Mouse (Mus musculus) forebrain, embryonic 11.5 days (tissue): ENCODE measurements around the gene Gm20824. TPM values are rescaled to one million over a fixed set of nuclear protein-coding genes. Genes with fewer than 3 reads are reported as not detected.
"Not testable (repeated sequence)": the region's sequence is repeated elsewhere in the genome, so short reads cannot be mapped to it uniquely, and the experiment has no call there.

Experiments used
- ATAC-seq: fragments of 200-750 bp; cut with Nextera tagmentation; replicated peaks from 2 replicates; pipeline ENCODE4 v1.8.0; 2017; ENCODE audit warnings: moderate TSS enrichment; ENCODE audit not compliant: low FRiP score
- DNase-seq: peaks from one replicate; pipeline ENCODE4 v3.0.0-alpha.2; 2017; ENCODE audit warnings: low spot score
- H3K27ac ChIP-seq: fragments of 300-500 bp; sonication (generic); 2 replicates; pipeline ENCODE4 v1.5.1; 2014; ENCODE audit warnings: low read depth, low read length
- H3K27me3 ChIP-seq: fragments of 300-500 bp; sonication (generic); 2 replicates; pipeline ENCODE4 v1.6.1; 2014; ENCODE audit warnings: mild to moderate bottlenecking, low read length, mixed read lengths; ENCODE audit not compliant: control insufficient read depth, insufficient read depth
- H3K36me3 ChIP-seq: fragments of 300-500 bp; sonication (generic); 2 replicates; pipeline ENCODE4 v1.6.1; 2014; ENCODE audit warnings: mild to moderate bottlenecking, low read length, moderate library complexity, mixed read lengths; ENCODE audit not compliant: control insufficient read depth, insufficient read depth
- H3K4me1 ChIP-seq: fragments of 300-500 bp; sonication (generic); replicated peaks from 2 replicates; pipeline ENCODE4 v1.6.1; 2014; ENCODE audit warnings: low read length, mixed read lengths; ENCODE audit not compliant: control insufficient read depth, insufficient read depth
- H3K4me2 ChIP-seq: fragments of 300-500 bp; sonication (generic); 2 replicates; pipeline ENCODE4 v1.6.1; 2014; ENCODE audit warnings: low read depth, mild to moderate bottlenecking, low read length, moderate library complexity, mixed read lengths; ENCODE audit not compliant: severe bottlenecking
- H3K4me3 ChIP-seq: fragments of 300-500 bp; sonication (generic); 2 replicates; pipeline ENCODE4 v1.5.1; 2014; ENCODE audit warnings: low read depth, low read length
- H3K9ac ChIP-seq: fragments of 300-500 bp; sonication (generic); 2 replicates; pipeline ENCODE4 v1.6.1; 2014; ENCODE audit warnings: low read length
- H3K9me3 ChIP-seq: fragments of 300-500 bp; sonication (generic); 2 replicates; pipeline ENCODE4 v1.6.1; 2016; ENCODE audit warnings: low read length, mixed read lengths; ENCODE audit not compliant: control insufficient read depth
- WGBS: fragments of 180-500 bp; shearing (Covaris S2); extraction: QIAGEN DNeasy Blood & Tissue Kit; methylation state at CpG from one replicate; pipeline ENCODE4 v1.1.7; 2014; 5-methylcytosine and 5-hydroxymethylcytosine counted together
- polyA plus RNA-seq: library from polyadenylated mRNA; unstranded; fragments of >200 nt; fragmentation: Nextera tagmentation; extraction: Ambion mirVana; gene quantifications from 2 replicates; pipeline ENCODE4 v1.2.1, GENCODE M21; 2014

The Gm20824 gene
- polyA plus RNA-seq, result not detected in 2 replicates

DNA sequence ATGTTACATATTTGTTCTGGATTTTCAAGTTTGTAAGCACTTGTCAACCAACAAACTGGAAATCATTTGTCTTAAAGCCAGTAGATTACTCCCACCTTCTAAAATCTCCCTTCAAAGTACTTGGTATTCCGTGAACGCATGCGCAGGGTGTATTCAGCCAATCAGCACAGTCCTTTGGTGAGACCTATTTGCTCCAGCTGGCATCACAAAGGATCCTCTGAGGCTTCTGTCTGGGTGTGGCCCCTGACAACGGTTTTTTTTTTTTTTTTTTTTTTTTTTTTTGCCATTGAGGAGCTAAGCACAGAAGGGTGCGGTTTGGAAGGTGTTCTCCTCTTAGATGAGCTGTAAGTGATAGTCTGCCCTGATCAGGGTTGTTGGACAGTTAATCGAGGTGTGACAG is at the start of gene Gm20824:
TSS of gene Gm20824 (plus strand) at position 301 of the 400 bp plus-strand sequence.
- not testable (repeated sequence) for H3K9me3 ChIP-seq, H3K9ac ChIP-seq, H3K27ac ChIP-seq, H3K4me3 ChIP-seq, DNase-seq, H3K36me3 ChIP-seq, H3K4me1 ChIP-seq, H3K27me3 ChIP-seq, H3K4me2 ChIP-seq, ATAC-seq
- no CpG with 5 or more reads among the region's 6 CpGs for WGBS

Other genes with a start within 250 kb of the Gm20824 start
- gene Gm20825, start 186.4 kb upstream of the Gm20824 start, polyA plus RNA-seq, result not detected in 2 replicates